Mouse (Mus musculus) megakaryocyte progenitor cell, adult 5-6 weeks (primary cell): ENCODE measurements around the gene Fat1. TPM values are rescaled to one million over a fixed set of nuclear protein-coding genes. Genes with fewer than 3 reads are reported as not detected.

Experiments
- ATAC-seq: replicated peaks from 2 replicates; pipeline ENCODE4 v1.8.0; 2016; ENCODE audit warnings: mild to moderate bottlenecking, moderate TSS enrichment, inconsistent platforms; ENCODE audit not compliant: poor library complexity
- total RNA-seq, 2 experiments: library from RNA; stranded (forward) in 1 of 2; stranded (reverse) in 1 of 2; fragments of 157-497, 149-512 nt in 1 of 2; fragments of 200-1000 nt in 1 of 2; gene quantifications; 2 replicates each; pipeline versions ENCODE4 v1.2.3 to v1.2.4; 2015 to 2017

Gene Fat1
- total RNA-seq (2015) = not detected in 2 replicates
- total RNA-seq (2017) = 0.03 TPM in 1 of 2 replicates, not detected in the other

DNA sequence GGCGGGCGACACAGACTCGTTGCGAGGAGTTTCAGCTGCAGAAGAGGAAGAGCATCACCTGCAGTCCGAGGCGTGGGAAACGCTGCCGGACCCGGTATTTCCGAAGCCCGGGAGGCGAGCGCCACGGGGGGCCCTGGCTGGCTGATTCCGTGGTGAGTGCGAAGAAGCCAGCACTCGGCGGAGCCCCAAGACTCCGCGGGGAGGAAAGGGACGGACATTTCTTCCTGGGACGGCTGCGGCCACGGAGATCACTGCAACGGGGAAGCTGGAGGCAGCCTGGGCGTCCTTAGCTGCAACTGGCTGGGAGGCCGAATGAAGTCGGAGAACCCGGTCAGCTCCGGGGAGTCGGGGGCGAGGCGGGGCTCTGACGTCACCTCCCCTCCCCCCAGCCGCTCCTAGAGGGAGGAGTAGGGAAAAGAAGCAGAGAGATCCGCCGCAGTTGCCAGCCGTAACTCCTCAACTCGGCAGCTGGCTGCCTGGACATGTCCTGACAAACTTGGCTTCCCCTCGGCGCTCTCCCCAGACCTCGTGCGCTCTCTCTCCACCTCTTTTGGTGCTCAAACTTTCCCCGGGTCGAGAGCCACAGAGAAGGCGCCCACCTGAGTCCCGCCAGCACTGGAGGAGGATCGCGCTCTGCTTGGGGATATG lies at the start of gene Fat1:
Fat1 (plus strand) TSS at position 598 of the 648 bp plus-strand sequence.
- no peak for ATAC-seq

DNA sequence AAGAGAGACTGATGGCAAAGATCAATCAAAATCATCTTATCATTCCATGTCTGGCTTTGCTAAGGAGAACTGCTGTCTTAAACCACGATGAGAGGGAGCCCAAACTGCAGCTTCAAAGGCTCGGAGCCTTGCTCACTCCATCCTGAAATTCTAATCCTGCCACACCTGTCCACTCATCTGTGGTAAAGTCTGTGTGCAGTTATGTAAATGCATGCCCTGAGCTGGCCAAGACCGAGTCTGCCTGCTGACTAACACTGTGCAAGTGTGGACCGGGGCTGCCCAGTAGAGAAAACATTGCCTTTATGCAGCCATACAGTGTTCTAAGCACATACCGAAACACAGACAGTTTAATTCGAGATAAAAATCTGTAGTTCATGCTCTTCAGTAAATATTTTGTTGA lies 40.6 kb upstream of the Fat1 start:
- ATAC-seq = no peak

DNA sequence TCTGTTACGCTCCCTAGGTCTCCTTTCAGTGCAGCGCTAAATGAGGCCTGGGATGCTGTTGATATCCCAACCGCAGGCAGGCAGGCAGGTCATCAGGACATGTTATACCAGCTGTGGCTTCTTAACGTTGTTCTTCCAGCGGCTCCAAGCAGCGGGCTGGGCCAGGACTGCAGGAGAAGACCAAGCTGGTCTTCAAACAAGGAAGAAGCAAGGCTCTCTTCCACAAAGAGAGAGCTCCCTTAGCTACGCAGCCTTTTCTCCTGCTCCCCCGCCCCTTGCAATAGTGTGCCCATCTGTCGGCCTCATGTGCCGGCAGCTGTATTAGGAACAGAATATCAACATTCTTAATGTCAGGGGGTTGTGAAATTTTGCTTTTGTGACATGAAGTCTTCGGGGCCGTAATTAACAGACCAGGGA lies 35.7 kb upstream of the Fat1 start:
- ATAC-seq = no peak

DNA sequence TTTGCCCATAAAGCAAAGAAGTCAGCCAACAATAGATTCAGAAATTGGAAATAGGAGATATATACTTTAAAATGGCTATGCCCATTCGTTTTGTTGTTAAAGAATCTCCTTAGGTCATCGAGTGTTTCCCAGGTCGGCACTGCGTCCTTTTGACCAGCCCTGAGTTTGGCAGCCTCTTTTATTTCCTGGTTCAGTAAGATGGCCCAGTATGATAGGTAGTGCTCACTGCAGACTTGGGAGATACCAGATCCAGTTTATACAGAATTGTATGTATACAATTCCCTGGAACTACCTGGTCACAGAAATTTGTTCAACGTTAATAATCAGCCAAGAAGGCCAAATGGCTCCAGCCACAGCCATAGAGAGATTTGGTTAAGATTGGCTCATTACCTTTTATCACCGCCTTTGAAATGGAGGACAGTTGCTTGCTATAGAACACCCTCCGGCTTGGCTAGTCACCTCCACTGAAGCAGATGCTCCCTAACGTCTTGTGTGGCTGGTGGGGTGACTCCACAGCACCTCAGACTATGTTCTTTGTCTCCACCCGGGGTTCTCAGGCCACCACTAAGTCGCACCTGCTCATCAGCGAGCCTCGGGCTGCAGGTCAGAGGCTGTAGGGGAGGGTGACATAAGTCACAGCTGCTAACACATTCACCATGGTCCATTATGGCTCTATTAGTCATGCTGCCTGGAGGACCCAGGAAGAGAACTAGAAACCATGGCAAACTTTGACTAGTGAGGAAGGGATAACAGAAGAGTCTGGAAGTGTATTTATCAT lies 23.9 kb upstream of the Fat1 start:
- no peak for ATAC-seq

DNA sequence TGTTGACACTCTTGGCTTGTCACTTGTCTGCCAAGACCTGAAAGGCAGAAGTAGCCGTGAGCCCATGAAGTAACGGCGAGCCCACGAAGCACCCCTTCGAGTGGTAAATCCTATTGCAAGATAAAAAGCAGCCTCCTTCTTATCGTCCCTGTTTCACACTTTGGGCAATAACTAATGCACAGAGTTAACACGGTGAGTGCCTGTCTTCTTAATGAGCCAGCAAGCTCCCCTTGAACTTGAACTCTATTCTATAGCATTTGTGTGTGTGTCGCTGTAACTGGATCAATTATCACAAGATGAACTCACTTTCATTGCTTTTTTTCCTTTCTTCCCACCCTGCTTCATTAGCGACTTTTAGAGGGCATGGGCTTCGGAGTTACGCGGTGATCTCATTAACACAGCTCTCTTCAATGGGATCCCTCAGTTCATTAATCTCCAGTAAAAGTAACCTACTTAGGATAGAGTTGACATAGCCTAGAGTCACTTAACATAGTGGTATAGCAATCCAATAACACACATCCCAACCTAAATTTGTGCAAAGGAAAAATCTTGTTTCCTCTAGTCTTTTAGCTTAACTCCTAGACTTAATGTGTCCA lies 15.7 kb upstream of the Fat1 start:
- ATAC-seq = no peak

DNA sequence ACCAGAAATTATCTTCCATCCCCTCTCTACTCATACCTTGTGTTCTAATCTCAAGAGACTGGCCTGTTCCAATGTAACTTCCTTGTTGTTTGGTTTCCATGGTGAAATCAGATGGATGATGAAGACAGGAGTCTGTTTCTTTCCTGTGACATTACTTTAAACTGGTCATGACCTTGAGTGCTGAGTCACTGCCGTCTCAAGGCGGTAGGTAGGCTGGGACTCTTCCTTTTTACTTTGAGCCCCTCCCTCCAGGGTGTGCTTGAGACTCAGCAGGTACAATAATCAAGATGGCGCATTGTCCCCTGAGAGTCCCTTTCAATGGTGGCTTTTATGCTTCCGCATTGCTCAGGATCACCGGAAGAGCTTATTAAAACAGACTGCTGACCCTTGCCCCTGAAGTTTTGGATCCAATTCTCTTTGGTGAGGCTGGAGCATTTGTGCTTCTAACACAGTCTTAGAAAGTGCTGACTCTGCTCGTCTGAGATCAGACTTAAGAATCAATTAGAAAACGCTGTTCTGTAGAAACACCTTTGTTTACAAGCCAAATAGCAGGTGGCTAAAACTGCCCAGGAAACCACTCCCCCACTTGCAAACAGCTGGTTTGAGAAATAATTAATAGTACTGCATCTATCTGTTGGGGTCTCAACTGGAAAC lies 14.7 kb upstream of the Fat1 start:
- ATAC-seq = no peak

DNA sequence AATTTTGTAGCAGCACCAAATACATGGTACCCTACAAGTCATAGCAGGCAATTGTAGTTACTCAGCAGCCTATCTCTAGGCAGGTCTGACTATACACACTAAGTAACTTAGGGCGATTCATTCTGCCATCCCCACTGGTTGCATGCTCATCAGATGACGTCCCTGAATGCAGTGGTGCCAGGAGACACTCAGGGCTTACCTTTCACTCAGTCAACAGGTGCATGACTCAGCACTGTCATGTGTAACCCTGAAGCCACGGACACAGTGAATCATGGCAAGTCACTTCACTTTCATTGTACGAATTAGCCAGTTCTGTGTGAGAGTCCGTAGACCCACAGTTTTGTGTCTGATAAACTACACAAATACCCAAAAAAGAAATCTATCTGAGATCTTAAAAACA lies 10.3 kb upstream of the Fat1 start:
- no peak for ATAC-seq

DNA sequence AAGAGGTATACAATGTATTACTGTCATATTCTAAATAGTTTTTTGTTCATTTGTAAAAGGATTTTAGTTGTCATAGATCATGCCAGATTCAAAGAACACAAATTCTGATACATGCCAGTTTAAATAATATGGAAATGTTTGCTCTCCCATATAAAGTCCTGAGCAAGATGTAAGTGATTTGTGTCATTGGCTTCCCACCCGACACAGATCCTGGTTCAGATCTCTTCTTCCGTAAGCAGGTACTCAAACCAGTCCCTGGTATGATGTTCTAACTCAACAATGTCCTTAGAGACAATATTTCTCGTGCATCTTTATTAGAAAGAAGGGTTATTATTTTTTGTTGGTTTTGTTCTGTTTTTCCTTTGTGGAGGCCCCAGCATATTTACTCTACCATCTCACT lies 5.2 kb upstream of the Fat1 start:
- no peak for ATAC-seq

DNA sequence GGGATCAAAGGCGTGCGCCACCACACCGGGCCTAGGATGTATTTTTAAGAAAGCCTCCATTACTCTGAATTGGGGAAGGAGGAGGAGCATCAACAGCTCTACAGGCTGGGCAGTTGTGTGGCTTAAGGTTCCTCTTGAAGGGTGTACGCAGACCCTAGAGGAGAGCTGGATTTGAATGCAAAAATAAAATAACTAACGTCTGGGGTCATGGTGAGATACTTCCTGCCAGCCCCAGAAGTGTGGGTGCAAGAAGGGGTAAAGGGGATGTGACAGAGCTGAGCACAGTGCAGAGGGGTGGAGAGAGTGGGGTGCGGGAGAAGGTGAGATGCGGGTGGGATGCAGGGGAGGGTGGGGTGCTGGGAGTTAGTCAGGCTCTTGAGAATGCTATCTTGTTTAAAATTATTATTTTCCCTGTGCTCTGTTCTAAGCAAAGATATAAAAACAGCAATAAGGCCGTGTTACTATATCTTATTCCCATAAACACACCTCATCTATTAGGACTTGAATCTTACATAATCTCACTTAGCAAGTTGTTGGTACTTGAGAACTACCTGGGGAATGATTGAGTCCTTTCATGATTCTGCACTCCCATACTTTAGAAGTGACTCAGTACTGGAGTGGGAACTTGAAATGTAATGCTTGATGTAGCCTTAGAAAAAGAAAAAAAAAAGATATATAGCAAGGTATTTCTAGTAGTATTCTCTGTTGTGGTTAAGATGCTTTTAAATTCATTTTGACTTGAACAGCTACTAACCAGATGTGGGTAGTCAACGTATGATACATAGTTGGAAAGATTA lies 2.5 kb upstream of the Fat1 start:
- ATAC-seq = no peak

DNA sequence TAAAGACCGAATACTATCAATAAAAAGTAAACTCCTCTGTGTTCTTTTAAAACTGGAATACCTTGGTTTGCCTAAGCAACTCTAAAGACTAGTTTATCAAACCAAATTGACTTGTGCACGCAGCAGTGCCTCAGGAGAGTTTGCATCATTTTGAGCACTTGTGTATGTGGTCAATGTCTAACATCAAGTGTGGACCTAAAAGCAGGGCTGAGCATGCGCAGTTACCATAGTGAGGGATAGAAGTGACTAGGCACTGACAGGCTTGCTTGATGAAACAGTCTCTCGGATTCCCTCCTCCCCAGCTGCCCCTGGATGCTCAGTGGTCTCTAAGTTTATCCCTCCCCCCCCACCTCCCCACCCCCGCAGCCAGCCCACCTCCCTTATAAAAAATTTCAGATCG lies 1.8 kb upstream of the Fat1 start:
- ATAC-seq = no peak

DNA sequence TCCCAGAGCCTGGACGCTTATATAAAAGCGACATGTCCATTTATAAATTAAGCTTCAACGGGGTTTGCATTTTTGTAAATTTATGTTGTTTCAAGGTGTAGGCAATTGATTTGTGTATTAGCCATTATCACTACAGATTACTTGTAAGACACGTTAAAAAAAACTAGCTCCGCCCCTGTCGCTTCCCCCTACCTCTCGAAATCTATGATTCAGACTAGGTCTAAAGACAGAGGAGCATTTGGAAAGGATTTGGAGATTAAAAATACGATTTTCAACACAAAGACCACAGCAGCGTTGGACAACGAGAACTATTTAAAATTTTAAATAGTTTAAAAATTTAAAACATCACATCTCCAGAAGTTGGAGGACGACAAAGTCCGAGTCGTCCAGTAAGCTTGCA lies 831 bp upstream of the Fat1 start:
- no peak for ATAC-seq

DNA sequence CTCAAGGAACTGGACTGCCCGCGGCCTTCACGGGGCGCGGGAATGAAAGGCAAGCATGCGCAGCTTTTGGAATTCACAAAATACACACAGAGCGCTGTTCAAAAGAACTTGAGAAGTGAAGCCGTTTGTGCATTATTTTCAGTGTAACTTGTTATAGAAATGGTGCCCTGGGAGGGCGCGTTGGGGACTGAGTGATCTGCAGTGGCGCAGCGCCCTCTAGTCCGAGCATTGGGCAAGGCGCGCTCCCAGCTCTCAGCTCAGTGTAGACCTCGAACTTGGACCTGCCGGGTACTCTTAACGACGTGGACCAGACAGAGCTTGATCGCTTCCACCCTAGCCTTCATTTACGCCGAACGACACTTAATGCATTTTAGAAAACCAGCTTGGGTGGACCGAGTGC lies 494 bp downstream of the Fat1 start:
- ATAC-seq = peak; percentile 82

DNA sequence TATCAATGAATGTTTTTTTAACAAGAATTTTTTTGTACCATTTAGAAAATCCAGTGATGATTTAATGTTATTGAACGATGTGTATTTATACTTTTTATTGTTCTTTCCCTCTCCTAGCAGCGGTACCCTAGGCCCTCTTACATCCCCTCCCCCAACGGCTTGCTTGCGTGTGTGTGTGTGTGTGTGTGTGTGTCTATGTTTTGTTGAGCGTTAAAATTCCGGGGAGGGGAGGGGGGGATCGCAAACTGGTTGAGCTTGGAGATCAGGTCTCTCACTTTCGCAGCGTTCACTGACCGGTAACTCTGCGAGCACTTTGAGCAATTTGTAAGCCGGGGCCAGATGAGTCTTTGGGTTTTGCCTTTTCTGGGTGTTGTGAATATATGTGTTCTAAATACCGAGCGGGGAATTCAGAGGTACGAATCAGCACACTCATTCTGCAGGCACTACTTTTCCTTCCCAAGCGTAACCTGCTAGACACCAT lies 1.3 kb downstream of the Fat1 start:
- ATAC-seq = no peak

DNA sequence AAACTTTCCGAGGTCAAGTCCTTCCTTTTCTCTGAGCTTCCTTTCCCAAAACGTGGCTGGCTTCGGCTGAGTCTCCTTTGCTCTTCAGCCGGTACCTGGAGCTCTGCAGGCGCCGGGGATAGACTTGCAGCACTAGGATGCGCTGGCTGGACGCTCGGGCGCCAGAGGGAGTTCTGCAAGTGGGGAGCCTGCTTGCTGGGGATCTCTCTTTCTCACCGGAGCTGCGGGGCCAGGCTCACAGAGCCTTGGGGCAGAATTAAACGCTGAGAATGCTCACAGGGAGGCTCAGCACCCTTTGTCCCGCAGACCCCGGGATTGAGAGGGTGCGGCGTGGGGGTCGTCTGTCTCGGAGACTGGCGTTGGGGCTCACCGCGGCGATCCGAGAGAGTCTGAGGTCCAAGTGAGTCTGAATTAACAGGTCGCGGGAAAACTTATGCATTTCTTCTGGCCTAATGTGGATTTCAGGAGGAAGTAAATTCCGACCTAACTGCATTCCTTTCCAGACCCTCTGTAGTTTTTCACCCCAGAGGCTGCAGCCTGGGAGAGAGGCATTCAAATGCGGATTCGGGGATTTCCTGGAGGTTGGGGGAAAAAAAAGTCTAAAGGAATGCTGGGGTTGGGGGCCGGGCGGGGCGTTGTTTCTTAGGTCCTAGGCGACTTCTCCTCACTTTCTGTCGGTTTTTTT lies 2.0 kb downstream of the Fat1 start:
- no peak for ATAC-seq

DNA sequence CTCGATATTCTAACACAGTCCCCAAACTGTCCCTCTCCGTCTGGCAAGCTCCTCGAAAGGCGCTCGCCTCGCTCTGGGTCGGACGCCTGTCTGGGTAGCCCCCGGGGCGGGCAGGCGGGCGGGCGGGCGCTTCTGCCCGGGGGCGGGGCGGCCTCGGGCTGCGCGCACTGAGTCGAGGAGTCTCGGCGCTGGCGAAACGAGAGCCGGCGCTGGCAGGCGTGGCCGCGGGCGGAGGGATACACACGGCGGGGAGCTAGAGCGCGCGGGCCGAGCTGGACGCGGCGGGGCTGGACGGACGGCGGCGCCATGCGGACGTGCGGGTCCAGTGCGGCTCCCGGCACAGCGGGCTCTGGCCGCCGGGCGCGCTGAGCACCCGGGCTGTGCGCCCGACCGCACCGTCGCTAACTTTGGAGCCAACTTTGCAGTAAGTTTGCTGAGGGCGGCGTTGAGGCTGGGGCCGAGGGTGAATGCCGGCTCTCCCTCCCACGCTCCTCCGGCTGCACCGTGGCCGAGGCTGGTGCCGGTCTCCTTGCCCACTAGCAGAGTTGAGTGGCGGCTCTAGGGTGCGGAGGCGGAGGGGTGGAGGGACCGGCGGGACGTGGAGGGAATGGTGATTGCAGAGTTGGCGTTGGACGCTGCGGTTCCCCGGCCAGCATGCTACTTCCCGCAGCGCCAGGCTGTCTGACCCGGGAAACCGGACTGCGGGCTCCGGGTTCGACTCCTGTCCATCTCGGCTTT lies 2.8 kb downstream of the Fat1 start:
- peak; percentile 80 for ATAC-seq

DNA sequence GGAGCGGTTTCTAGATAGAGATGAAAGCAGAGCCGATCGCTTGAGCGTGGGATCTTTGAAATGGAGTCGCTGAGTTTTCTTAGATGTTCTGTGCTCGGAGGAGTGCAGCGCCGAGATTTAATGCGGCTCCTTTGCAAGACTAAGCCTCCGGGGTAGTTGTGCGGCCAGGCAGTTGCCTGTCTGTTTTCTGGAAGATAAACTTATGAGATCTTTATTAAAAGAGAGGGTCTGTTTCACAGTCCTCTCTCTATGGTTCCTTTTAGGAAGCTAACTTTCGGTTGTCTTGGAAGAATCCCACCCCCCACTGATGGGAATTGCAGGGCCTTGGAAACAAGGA lies 3.4 kb downstream of the Fat1 start:
- ATAC-seq = no peak

DNA sequence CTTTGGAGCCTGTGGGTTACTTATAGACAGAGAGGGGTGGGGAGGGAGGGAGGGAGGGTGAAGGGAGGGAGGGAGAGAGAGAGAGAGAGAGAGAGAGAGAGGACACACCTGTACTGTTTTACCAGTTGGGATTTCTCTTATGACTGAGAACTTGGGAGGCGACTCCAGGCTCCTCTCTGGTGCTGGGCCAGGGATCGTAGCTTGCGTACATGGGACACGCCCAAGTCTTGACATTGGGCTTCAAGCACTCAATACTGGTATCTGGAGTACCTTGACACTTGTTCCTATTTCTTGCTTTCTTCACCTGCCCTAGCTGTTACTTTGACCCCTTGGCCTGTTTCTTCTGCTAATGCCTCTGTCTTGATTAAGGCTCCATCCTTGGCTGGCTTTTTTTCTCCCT lies 10.3 kb downstream of the Fat1 start:
- no peak for ATAC-seq

DNA sequence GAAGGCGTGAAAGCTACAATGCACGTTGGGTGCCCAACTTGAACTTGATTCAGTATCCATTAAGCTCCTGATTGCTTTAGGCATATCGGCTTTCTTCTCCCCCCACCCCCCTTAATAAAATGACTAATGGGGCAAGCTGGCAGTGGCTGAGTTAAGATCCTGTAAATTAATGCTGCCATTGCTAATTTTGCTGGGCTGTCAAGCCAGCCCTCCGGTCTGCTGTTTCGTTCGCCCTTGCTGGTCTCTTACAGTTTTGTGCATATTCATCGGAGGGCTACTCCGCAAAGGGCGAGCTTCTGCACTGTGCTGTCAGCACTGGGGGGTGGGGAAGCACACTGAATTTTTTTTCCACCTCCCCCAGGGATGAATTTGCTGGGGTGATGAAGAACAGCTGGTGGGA lies 13.3 kb downstream of the Fat1 start:
- no peak for ATAC-seq

DNA sequence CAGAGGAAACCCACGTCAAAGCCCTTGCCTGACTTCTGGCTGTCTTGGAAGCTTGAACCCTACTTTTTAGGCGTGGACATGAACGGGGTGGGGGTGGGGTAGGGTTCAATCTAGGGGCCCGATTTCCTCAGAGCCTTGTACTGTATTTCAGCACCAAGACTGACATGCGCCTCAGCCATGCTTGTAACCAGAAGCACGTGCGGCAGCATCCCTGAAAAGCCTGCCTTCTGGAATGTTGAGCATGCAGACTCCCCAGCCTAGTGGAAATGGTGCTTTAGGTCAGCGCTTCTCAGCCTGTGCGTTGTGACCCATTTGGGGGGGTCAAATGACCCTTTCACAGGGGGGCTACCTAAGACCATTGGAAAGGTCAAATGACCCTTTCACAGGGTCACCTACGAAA lies 25.2 kb downstream of the Fat1 start:
- ATAC-seq = no peak

DNA sequence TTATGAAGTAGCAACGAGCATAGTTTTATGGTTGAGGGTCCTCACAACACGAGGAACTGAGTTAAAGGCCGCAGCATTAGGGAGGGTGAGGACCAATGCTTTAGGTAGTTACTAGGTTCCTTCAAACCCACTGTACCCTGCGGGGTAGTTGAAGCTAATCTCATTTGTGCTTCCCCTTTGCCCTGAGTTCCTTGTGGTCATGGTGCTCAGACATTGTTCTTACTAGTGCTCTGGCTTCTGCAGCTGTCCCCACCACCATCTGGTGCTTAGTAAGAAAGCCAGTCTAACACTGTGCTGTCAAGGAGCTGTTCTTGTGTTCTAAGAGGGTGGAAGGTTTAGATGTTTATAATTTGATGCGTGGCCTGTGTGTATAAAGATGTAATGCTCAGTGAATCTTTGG lies 25.7 kb downstream of the Fat1 start:
- no peak for ATAC-seq
